Mouse (Mus musculus) left cerebral cortex, postnatal 36 days (tissue): ENCODE results near the gene Plpp2. TPM values are rescaled to one million over a fixed set of nuclear protein-coding genes. Genes with fewer than 3 reads are reported as not detected.
A peak's percentile ranks its signal among the peaks of the same experiment; 100 is the strongest.

Source experiments
- DNase-seq, 2 experiments: peaks; one replicate each; pipeline ENCODE4 v3.0.0; 2021 to 2022; ENCODE audit warnings: low spot score in 2 of 2, mixed read lengths in 1 of 2
- intact Hi-C: fragments of 180-260 bp; cut with DNase I; formaldehyde crosslinking; loops from one replicate; pipeline ENCODE4 v1.15.1; 2025
- total RNA-seq, 2 experiments: library from RNA; stranded (reverse); gene quantifications; 2 replicates each; pipeline ENCODE4 v1.2.3; 2021

The Plpp2 gene
- total RNA-seq, 2 experiments from 2014 or later = 3.1 to 3.7 TPM

DNA sequence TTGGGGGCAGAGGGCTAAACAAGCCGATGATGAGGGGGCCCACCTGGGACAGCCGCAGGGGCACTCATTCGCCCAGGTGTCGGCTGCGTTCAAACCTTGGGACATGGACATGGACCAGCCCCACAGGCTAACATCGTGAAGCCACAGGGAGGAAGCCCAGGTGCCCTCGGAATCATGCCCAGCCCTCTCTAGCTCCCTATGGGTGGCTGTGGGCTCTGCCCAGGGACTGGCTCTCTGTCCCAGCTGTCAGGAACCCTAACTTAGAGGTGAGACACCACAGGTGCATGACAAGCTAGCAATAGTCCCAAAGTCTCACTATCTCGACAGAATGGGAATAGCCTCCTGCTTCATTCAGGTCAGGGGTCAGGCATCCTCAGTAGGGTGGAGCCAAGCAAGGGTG, 18.9 kb upstream of the Plpp2 start:
- intact Hi-C loops = no loop called here
- no peak for DNase-seq

- intact Hi-C loops = no loop called here
- no peak for DNase-seq
Observed at GRCm38 (mm10) chr10:79550366-79550765, 16.8 kb upstream of the Plpp2 start.

DNA sequence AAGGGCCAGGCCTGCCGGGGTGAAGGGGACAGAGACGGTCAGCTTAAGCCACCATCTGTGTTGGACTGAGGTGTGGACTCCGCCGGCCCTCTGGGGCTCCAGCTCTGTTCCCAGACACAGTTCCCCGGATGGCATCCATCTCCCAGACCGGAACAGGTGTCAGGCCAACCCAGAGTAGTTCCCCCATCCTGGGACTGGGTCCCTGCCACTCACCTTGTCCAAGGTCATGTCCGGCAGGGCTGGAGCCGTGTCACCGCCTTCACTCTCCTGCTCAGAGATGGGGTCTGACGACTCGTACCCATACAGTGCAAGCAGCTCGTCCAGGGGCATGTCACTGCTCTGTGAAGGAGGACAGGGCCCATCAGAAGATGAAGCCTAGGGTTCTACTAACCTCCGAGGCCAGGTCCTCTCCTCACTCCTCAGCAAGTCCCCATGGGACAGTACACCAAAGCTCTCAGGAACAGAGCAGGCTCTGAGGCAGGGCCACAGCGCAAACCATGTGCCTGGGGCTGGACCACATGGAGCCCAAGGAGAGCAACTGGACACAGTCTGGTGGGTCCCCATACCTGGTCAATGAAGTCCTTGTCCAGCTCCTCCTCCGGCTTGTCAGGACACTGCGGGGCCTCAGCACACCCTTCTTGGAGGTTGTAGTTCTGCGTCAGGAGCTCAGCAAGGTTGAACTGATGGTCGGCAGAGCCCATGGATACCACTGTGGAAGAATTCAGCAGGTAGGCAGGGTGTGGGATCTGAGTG, 15.6 kb upstream of the Plpp2 start:
- DNase-seq = peak in 1 of 2 experiments; percentile 3
- intact Hi-C loops = no loop called here

- intact Hi-C loops = no loop called here
- DNase-seq = no peak
Observed at GRCm38 (mm10) chr10:79548546-79548945, 14.9 kb upstream of the Plpp2 start.

- intact Hi-C loops = no loop called here
- no peak for DNase-seq
Observed at GRCm38 (mm10) chr10:79547148-79547675, 13.6 kb upstream of the Plpp2 start.

GRCm38 (mm10) chr10:79546483-79546882, 12.9 kb upstream of the Plpp2 start:
- no peak for DNase-seq
- intact Hi-C loops = no loop called here

DNA sequence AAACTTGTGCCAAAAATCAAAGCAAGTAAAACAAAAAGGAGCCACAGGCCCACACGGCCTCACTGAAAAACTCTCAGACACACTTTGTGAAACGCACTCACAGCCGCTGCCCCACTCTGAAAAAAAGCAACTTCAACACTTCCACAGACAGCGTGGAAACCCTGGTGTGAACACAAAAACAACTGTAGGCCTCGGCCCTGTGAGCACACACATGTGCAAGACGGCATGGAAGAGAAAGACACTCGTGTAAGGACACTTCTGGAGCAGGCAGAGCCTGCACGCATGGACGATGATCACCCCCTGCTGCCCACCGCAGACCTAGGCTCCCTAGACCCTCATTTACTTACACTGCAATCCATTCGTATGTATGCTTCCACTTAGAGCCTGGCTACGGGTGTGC, 12.3 kb upstream of the Plpp2 start:
- no peak for DNase-seq
- intact Hi-C loops = no loop called here

DNA sequence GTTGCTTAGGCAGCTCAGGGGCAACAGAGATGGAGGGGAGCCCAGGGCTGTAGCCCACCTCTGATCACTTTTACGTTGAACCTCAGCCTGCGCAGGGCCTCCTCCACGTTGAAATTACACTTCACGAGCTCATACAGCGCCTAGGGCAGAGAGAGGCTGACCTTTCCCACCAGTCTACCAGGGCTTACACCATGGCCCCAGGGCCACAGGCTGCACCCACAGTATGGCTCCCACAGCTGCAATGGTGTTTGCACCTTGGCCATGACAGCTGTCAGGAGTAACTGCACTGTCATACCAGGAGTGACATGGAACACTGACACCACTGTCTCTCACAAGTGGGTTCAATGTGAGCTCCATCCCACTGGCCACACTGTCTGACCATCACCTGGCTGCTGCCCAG, 11.0 kb upstream of the Plpp2 start:
- intact Hi-C loops = no loop called here
- peak in 1 of 2 experiments; percentile 3 for DNase-seq

DNA sequence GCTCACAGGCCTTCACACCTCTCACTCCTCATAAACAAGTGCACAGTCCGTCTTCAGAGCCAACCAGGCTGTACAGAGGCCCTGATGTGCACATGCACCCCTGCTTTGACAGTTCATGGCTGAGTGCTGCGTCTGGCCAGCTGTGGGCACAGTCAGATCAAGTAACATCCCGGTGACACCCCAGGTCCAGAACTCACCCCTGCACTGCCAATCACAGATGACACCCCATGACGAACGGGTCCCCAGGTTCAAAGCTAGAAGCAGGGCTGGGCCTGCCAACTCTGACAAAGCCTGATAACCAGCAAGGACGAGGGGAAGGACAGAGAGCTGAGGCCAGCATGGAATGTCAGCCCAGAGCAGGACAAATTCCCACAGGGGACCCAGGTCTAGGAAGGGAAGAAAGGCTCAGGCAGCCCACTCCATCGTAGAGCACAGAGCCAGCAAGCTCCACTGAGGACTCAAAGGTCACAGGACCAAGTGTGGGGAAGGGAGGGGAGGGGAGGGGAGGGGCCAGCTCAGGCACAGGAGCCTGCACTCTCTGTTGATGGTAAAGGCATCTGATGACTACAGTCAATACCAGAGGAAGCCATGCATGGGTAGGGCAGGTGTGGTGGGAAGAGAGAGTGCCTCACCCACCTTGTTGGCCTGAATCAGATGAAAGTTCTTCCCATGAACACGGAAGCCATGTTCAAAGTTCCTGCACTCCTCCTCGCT, 10.4 kb upstream of the Plpp2 start:
- peak in 1 of 2 experiments; percentile 3 for DNase-seq
- intact Hi-C loops = no loop called here

DNA sequence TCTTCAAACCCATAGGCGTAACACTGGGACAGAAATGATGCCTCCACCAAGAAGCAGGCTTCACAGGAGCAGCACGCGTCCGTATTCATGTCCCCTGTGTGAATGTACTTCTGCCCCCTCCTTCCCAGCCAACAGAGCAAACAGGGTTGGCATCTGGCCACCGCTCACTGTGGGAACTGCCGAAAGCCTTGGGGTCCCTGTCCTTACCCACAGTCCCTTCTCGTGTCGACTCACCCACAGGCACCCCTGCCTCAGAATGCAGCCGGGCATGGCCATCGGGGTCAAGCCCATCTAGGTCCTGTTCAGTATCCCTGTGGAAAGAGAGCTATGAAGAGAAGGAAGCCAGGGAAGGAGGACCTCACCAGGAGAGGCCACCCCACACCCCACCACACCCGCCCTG, 8.6 kb upstream of the Plpp2 start:
- intact Hi-C loops = no loop called here
- peak in 1 of 2 experiments; percentile 3 for DNase-seq

DNA sequence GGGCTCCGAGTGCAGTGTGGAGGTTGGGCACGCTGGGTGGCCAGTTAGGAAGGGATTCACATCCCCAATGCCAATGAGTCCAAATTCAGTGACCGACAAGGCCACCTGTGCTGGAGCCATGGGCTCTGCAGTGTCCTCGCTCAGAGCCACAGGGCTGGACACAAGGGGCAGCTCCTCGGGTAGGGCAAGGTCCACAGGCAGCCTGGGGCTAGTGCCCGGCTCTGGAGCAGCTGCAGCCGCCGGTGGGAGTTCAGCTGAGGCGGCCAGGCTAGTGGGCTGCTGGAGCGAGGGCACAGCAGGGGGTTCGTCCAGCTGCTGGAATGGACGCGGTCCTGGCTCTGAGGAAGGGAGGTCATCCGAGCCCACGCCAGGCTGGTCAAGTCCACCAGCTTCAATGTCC, 7.9 kb upstream of the Plpp2 start:
- peak in 1 of 2 experiments; percentile 4 for DNase-seq
- intact Hi-C loops = no loop called here

DNA sequence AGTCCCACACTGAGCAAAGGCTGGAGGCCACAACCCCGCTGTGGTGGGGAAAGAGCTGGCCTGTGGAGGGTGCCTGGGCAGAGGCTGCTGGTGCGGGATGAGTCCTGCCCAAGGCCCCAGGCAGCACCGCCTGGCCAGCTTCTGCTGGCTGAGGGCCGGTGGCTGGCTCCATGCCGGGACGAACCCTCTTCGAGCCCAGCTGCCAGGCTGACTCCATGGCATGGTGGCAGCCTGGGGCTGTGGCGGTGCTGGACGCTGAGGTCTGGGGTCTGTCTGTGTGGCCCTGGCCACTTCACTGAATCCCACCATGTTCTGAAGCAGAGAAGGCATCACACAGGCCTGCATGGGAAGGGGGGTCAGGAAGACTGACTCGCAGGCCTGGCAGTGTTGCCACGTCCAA, 7.2 kb upstream of the Plpp2 start:
- intact Hi-C loops = no loop called here
- peak in 1 of 2 experiments; percentile 3 for DNase-seq

DNA sequence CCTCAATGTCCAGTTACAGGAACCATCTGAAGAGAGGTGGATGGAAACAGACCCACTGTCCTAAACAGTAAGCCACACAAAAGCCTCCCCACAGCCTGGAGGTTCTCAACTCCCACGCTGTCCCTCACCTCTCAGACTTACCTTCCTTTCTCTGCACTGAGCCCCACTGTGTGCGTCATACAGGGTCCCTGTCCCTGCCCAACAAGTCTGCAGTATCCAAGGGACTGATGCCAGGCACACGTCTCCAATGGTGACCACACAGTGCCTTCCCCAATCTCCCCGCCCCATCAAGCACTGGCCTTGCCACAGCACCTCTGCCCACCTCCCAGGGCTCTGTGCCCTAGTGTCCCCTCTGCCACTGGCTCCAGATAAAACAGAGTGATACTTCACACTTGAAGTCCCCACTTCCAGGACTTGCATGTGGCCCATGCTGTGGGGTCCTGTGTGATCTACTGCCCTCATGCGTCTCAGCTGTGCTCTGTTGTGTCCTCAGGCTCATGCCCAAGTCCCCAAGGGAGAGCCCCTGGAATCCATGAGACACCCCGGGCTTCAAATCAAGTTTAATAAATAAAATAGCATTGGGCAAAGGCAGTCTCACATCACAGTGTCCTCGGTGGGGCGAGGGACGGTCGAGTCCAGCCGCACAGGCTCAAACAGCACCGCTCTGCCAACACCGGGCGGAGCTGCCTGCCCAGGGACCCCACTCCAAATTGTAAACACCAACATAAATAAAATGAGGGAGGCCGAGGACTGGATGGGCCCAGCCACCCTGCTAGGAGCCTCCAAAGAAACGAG, 6.3 kb upstream of the Plpp2 start:
- intact Hi-C loops = no loop called here
- peak in 1 of 2 experiments; percentile 2 for DNase-seq

GRCm38 (mm10) chr10:79538873-79539272, 5.3 kb upstream of the Plpp2 start:
- peak in 1 of 2 experiments; percentile 1 for DNase-seq
- intact Hi-C loops = no loop called here

GRCm38 (mm10) chr10:79538323-79538722, 4.7 kb upstream of the Plpp2 start:
- peak in 1 of 2 experiments; percentile 5 for DNase-seq
- intact Hi-C loops = no loop called here

- DNase-seq = no peak
- intact Hi-C loops = no loop called here
Observed at GRCm38 (mm10) chr10:79537781-79538180, 4.2 kb upstream of the Plpp2 start.

DNA sequence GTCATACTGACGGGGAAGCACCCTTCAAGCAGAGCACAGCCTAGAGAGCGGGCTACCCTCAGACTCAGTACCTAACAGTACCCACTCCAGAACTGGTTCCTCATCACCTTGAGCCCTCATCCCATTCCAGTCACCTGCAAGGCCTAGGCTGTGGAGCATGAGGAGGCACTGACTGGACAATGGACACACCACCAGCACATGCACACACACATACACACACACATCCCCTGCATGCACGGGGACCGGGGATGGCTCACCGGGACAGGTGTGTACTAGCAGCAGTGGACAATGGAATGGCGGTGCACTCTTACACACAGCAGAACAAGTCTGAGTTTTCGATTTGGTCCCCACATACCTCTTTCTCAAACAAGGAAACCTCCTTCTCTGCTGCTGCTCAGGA, 3.7 kb upstream of the Plpp2 start:
- intact Hi-C loops = no loop called here
- peak in 1 of 2 experiments; percentile 1 for DNase-seq

DNA sequence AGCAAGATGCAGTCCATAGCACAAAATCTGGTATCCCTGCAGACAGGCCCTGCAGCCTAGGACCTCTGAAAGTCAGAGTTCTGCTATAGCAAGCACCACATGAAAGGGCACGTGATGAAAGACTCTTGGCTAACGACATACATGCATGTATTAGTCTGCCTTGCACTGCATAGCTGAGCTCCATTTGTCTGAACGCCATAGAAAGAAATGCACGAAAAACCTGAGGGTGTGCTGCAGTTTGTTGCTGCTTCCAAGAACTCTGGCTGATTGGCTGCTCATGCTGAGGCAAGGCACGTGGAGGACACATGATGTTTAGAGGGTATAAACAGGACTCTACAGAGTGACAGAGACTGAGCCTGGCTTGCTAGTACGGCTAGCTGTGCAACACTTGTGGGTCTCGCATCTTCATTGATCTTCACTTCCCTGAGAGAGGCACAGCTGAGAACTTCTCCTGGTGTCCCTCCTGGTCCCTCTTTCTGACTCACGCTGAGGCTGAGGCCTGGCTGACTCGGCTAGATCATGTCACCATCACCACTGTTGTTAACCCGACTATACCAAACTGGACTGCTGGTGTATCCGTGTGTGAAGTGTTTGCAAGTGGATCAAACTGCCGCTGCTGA, 3.0 kb upstream of the Plpp2 start:
- intact Hi-C loops = no loop called here
- DNase-seq = peak in 1 of 2 experiments; percentile 2

DNA sequence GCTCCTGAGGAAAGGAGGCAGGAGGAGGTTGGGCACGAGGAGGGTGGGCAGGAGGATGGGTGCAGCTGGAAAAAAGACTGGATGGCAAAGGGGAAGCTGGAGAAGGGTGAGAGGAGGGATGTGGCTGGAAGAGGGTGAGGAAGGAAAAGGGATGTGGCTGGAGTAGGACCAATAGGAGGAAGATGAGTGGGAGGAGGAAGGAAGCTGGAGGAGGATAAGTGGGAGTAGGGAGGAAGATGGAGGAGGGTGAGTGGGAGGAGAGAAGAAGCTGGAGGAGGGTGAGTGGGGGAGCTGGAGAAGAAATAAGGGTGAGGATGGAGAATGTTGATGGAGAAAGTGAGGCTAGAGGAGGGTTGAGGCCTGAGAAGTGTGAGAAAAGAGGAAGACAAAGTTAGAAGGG, 1.8 kb upstream of the Plpp2 start:
- intact Hi-C loops = no loop called here
- peak in 1 of 2 experiments; percentile 1 for DNase-seq

- DNase-seq = peak; percentile 2
- intact Hi-C loops = no loop called here
Observed at GRCm38 (mm10) chr10:79534426-79534825, 830 bp upstream of the Plpp2 start.
